Mouse (Mus musculus) cortical plate, adult 2 months (tissue): Measurements from ENCODE around the gene Hhat.

ENCODE experiments used
- CTCF ChIP-seq: fragments of 200-500 bp; IDR thresholded peaks from 2 replicates; pipeline ENCODE4 v1.5.1; 2011; ENCODE audit warnings: mild to moderate bottlenecking, control low read depth, low read length; ENCODE audit not compliant: insufficient read depth; ENCODE audit errors: extremely low read depth
- POLR2A ChIP-seq: fragments of 200-500 bp; IDR thresholded peaks from 2 replicates; pipeline ENCODE4 v1.6.1; 2011; ENCODE audit warnings: mild to moderate bottlenecking, low read length, control low read depth; ENCODE audit not compliant: insufficient read depth; ENCODE audit errors: extremely low read depth

DNA sequence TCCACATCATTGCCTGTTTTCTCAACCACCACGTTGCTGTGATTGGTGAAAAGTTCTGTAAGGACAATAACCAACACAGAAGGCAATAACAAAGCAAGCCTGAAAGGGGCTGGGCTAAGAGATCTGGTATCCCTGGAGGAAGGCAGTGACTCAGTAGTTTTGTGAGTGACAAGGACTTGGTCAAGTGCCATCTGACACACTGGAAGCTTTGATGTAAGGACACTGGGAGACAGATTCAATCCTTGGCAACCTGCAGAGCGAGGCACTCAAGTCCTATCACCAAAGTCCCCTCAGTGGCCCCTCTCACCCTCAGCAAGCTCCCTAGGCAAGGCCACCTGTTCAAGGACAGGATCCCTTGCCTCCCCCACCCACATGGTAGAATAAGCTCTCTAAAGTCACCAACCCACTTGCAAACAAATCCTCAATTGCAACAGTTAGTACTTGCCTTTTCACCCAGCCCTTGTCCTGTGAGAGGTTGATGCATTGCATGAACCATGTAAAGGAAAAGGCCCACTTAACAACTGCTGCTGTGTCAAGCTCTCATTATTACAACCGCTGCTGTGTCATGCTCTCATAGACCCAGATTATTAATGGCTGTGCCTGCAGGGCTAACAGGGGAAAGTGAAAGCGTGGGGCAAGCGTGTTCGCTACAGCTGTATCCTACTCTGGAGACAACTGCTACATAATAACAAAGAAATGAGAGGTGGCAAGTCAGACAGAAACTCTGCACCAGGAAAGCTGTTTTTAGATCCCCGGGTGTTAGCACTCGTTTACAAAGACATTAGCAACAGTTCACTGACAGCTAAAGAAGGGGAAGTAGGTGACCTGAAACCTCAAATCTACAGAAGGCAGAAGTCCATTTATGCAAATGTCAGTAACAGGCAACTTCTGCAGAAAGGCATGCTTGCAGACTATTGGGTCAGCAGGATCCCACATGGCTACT lies 18.1 kb downstream of the Hhat start:
- TF ChIP-seq CTCF = no peak
- TF ChIP-seq POLR2A = no peak
